Mouse (Mus musculus): Measurements from ENCODE around the gene Lyar. TPM values are rescaled to one million over a fixed set of nuclear protein-coding genes. Genes with fewer than 3 reads are reported as not detected.

Lyar gene
- polyA plus RNA-seq, 1 experiment from 2014 or later = 53.7 TPM

DNA sequence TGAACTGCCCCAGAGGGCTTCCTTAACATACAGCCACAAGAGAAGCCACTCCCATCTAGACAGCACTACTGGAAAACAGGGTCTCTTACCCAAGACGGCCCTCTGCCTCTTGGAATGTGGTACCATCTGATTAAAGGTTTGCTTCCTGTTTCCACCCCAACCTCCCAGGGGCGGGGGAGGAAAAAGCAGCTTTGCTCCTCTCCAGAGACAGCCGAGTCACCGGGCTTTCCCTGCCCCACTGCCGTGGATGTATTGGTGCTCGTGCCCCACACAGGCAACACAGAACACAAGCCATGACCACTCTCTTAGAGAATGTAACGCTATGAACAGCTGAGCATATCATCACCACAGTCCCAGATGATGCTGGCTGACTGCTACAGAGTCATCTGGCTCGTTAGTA, 11.3 kb upstream of the Lyar start:
- peaks cover 61% of the 10 kb centered on the region for H3K36me3 ChIP-seq
- no peak overlapping the region for H3K4me2 ChIP-seq (replicated peaks)
- no peak overlapping the region for H3K4me3 ChIP-seq
- H3K9ac ChIP-seq (replicated peaks) = no peak overlapping the region
- WGBS = 79% methylated on average over 8 of the region's 8 CpGs
- H3K4me1 ChIP-seq = peaks cover 18% of the 10 kb centered on the region
- no peaks in the 10 kb centered on the region for H3K9me3 ChIP-seq
- no peak overlapping the region for H3K27ac ChIP-seq (replicated peaks)
- no peak for ATAC-seq (replicated peaks)
- no peaks in the 10 kb centered on the region for H3K27me3 ChIP-seq

DNA sequence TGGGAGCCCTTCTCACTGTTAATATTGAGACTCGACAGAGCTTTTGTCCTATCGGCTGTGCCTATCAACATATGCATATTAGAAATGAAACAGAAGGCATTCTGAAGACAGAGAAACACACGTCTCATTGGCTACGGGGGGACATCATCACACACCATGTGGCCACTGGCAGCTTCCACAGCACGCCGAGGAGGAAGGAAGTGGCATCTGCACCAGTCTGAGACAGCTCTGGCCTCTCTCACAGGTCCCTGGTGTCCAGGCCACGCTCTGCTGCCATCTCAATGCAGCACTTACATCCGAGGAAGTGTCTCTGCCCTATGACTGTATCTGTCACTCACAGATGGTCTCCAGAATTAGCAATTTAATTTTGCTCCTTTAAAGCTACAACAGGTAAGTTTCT, 8.6 kb upstream of the Lyar start:
- WGBS = 88% methylated on average over 8 of the region's 8 CpGs
- Histone ChIP-seq H3K36me3 (peaks cover 73% of the 10 kb centered on the region), H3K4me1 (peaks cover 6% of the 10 kb centered on the region), H3K9ac (replicated peaks) (no peak overlapping the region), H3K4me3 (no peak overlapping the region), H3K27me3 (no peaks in the 10 kb centered on the region), H3K27ac (replicated peaks) (no peak overlapping the region), H3K9me3 (no peaks in the 10 kb centered on the region), H3K4me2 (replicated peaks) (no peak overlapping the region)
- no peak for ATAC-seq (replicated peaks)

DNA sequence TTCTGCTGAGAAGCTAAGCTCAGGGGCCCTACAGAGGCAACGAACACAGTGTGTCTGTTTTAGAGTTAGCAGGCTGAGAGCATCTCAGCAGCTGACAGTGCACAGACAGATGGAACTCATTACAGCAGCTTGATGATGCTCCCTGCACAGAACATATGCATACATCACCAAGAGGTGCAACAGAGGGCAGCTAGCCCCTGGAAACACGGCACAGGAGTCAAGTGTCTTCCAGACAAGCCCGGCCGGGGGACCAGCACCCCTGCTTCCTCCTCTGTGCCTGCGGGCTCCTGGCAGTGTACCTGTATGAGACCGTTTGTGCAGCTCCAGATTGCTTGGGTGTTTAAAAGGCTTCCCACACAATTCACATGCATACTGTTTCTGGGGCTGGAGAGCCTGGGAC, 7.3 kb upstream of the Lyar start:
- peaks cover 76% of the 10 kb centered on the region for H3K36me3 ChIP-seq
- no peaks in the 10 kb centered on the region for H3K4me1 ChIP-seq
- no peaks in the 10 kb centered on the region for H3K9me3 ChIP-seq
- no peak overlapping the region for H3K27ac ChIP-seq (replicated peaks)
- no peak overlapping the region for H3K9ac ChIP-seq (replicated peaks)
- no peak overlapping the region for H3K4me3 ChIP-seq
- H3K27me3 ChIP-seq = no peaks in the 10 kb centered on the region
- no peak overlapping the region for H3K4me2 ChIP-seq (replicated peaks)
- ATAC-seq (replicated peaks) = no peak
- 95% methylated on average over 6 of the region's 6 CpGs for WGBS

- H3K4me3 ChIP-seq = peak overlapping the region; percentile 95
- peak overlapping the region; percentile 91 for H3K9ac ChIP-seq (replicated peaks)
- peaks cover 22% of the 10 kb centered on the region for H3K4me1 ChIP-seq
- peak overlapping the region; percentile 91 for H3K4me2 ChIP-seq (replicated peaks)
- H3K36me3 ChIP-seq = peaks cover 21% of the 10 kb centered on the region
- no peaks in the 10 kb centered on the region for H3K27me3 ChIP-seq
- H3K27ac ChIP-seq (replicated peaks) = peak overlapping the region; percentile 91
- peak; percentile 87 for ATAC-seq (replicated peaks)
- H3K9me3 ChIP-seq = no peaks in the 10 kb centered on the region
- WGBS = 1% methylated on average over 35 of the region's 35 CpGs
Measured at GRCm38 (mm10) chr5:38219771-38220307, 431 bp upstream of the Lyar start.

DNA sequence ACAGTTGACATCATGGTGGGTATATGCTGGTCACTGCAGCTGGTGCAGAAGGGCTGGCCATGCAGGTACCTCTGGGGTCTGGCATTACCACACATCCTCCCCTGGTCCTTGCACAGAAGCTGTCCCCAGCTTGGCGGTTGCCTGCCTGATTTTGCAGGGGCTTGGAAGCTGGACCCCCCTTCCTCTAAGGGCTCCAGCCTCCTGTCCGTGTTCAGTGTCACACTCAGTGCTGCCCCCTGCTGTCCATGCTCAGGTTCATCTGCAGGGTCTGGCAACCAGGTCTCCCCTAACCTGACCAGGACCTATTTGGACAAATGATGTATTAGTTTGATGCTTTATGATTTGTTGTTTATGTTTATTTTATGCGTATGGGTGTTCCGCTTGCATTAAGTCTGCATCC, 15.2 kb downstream of the Lyar start:
- Histone ChIP-seq H3K4me3 (no peak overlapping the region), H3K9me3 (no peaks in the 10 kb centered on the region), H3K27ac (replicated peaks) (no peak overlapping the region), H3K4me2 (replicated peaks) (no peak overlapping the region), H3K36me3 (peaks cover 31% of the 10 kb centered on the region), H3K27me3 (no peaks in the 10 kb centered on the region), H3K4me1 (no peaks in the 10 kb centered on the region), H3K9ac (replicated peaks) (no peak overlapping the region)
- WGBS = 70% methylated on average over 4 of the region's 4 CpGs
- no peak for ATAC-seq (replicated peaks)

DNA sequence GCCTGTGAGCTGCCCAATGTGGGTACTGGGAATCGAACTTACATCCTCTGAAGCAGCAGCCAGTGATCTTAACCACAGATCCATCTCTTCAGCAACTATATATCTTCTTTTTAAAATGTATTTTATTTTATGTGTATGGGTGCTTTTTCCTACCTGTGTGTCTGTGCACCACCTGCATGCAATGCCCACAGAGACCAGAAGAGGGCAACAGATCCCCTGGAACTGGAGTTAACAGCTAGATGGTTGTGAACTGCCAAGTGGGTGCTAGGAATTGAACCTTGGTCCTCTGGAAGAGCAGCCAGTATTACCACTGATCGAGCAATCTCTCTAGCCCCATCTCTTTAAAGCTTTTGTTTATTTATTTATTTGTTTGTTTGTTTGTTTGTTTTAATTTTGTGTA, 16.4 kb downstream of the Lyar start:
- H3K27ac ChIP-seq (replicated peaks) = no peak overlapping the region
- no peak for ATAC-seq (replicated peaks)
- H3K4me3 ChIP-seq = no peak overlapping the region
- H3K36me3 ChIP-seq = peaks cover 22% of the 10 kb centered on the region
- no peak overlapping the region for H3K4me2 ChIP-seq (replicated peaks)
- no peak overlapping the region for H3K9ac ChIP-seq (replicated peaks)
- 92% methylated on average over 2 of the region's 2 CpGs for WGBS
- no peaks in the 10 kb centered on the region for H3K9me3 ChIP-seq
- H3K4me1 ChIP-seq = no peaks in the 10 kb centered on the region
- H3K27me3 ChIP-seq = no peaks in the 10 kb centered on the region

- no peaks in the 10 kb centered on the region for H3K4me1 ChIP-seq
- H3K27me3 ChIP-seq = no peaks in the 10 kb centered on the region
- no peaks in the 10 kb centered on the region for H3K9me3 ChIP-seq
- H3K27ac ChIP-seq (replicated peaks) = no peak overlapping the region
- no peaks in the 10 kb centered on the region for H3K36me3 ChIP-seq
- ATAC-seq (replicated peaks) = no peak
- no peak overlapping the region for H3K4me3 ChIP-seq
- H3K9ac ChIP-seq (replicated peaks) = no peak overlapping the region
- H3K4me2 ChIP-seq (replicated peaks) = no peak overlapping the region
- 32% methylated on average over 5 of the region's 5 CpGs for WGBS
Measured at GRCm38 (mm10) chr5:38240727-38241472, 20.6 kb downstream of the Lyar start.

- no peaks in the 10 kb centered on the region for H3K27me3 ChIP-seq
- H3K4me1 ChIP-seq = no peaks in the 10 kb centered on the region
- H3K4me2 ChIP-seq (replicated peaks) = no peak overlapping the region
- no peak overlapping the region for H3K27ac ChIP-seq (replicated peaks)
- no peak overlapping the region for H3K9ac ChIP-seq (replicated peaks)
- no peaks in the 10 kb centered on the region for H3K9me3 ChIP-seq
- H3K36me3 ChIP-seq = no peaks in the 10 kb centered on the region
- H3K4me3 ChIP-seq = no peak overlapping the region
- WGBS = 69% methylated on average over 3 of the region's 3 CpGs
- ATAC-seq (replicated peaks) = no peak
Measured at GRCm38 (mm10) chr5:38241473-38241834, 21.2 kb downstream of the Lyar start.

- no peak overlapping the region for H3K4me2 ChIP-seq (replicated peaks)
- 84% methylated on average over 6 of the region's 6 CpGs for WGBS
- ATAC-seq (replicated peaks) = no peak
- no peaks in the 10 kb centered on the region for H3K4me1 ChIP-seq
- H3K9ac ChIP-seq (replicated peaks) = no peak overlapping the region
- no peak overlapping the region for H3K4me3 ChIP-seq
- H3K36me3 ChIP-seq = no peaks in the 10 kb centered on the region
- no peaks in the 10 kb centered on the region for H3K27me3 ChIP-seq
- no peaks in the 10 kb centered on the region for H3K9me3 ChIP-seq
- no peak overlapping the region for H3K27ac ChIP-seq (replicated peaks)
Measured at GRCm38 (mm10) chr5:38241966-38242365, 21.7 kb downstream of the Lyar start.

DNA sequence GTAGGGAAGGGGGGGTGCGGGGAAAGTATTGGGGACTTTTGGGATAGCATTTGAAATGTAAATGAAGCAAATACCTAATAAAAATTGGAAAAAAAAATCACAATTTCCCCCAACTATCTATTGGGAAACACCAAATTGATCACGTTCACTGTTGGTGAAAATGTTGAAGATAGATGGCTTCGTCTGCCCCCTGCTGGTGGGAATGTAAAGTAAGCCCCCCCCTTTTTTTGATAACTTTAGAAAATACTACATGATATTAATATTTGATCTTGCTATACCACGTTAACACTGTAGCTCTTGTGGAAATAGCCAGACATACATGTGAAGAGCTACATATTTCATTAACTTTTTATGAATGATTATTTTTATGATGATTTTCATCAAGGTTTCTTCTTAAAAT, 34.9 kb downstream of the Lyar start:
- Histone ChIP-seq H3K36me3 (no peaks in the 10 kb centered on the region), H3K9ac (replicated peaks) (no peak overlapping the region), H3K4me1 (no peaks in the 10 kb centered on the region), H3K27me3 (no peaks in the 10 kb centered on the region), H3K27ac (replicated peaks) (no peak overlapping the region), H3K9me3 (no peaks in the 10 kb centered on the region), H3K4me3 (no peak overlapping the region), H3K4me2 (replicated peaks) (no peak overlapping the region)
- WGBS = 45% methylated on average over 4 of the region's 4 CpGs
- ATAC-seq (replicated peaks) = no peak

DNA sequence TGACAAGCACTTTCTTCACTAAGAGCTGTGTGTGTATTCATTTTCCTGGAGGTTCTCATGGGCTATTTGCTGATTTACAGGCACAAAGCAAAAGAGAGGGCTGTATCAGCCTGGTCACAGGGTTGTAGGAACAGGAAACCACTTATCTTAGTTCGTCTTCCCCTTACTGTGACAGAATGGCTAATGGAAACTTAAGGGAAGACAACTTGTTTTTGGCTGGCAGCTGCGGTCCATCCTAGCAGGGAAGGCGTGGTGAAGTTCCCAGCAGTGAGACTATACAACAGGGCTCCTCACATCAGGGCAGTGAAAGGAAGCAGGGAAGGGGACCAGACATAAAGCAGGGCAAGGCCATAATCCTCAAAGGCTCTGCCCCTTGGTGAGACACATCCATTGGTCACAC, 35.4 kb downstream of the Lyar start:
- no peak for ATAC-seq (replicated peaks)
- Histone ChIP-seq H3K4me2 (replicated peaks) (no peak overlapping the region), H3K27ac (replicated peaks) (no peak overlapping the region), H3K27me3 (no peaks in the 10 kb centered on the region), H3K9me3 (no peaks in the 10 kb centered on the region), H3K9ac (replicated peaks) (no peak overlapping the region), H3K36me3 (no peaks in the 10 kb centered on the region), H3K4me1 (peaks cover under 1% of the 10 kb centered on the region; the same call in 1 of the 2 replicates), H3K4me3 (no peak overlapping the region)
- WGBS = 93% methylated on average over 3 of the region's 3 CpGs

DNA sequence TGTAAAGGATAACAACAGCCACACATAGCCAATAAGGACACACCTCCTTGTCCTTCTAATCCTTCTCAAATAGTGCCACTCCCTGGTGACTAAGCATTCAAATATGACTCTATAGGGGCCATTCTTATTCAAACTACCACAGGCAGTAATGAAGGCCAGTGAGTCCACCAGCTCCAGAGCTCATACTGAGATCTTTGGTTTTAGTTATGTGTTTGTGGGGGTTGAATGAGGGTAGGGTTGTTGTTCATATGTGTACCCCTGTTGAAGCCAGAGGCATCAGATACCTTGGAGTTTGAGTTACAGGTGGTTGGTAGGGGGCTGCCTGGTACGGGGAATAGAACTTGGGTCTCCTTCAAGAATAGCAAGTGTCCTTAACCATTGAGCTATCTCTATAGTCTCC, 36.3 kb downstream of the Lyar start:
- 96% methylated on average over 1 of the region's 1 CpGs for WGBS
- ATAC-seq (replicated peaks) = no peak

More for the DNA sequence above, 36.3 kb downstream of the Lyar start:
- no peak overlapping the region for H3K4me3 ChIP-seq
- no peak overlapping the region for H3K4me2 ChIP-seq (replicated peaks)
- peaks cover 8% of the 10 kb centered on the region for H3K4me1 ChIP-seq
- H3K36me3 ChIP-seq = no peaks in the 10 kb centered on the region
- H3K27ac ChIP-seq (replicated peaks) = no peak overlapping the region
- H3K27me3 ChIP-seq = no peaks in the 10 kb centered on the region
- H3K9me3 ChIP-seq = no peaks in the 10 kb centered on the region
- H3K9ac ChIP-seq (replicated peaks) = no peak overlapping the region

All from forebrain, embryonic 15.5 days (tissue).